Mouse (Mus musculus) spleen, postnatal 10 days (tissue): ENCODE results near the gene Steap1.

Experiments used
- DNase-seq, 2 experiments: peaks; one replicate each; pipeline ENCODE4 v3.0.0; 2021 to 2022; ENCODE audit warnings: low spot score in 2 of 2

Steap1 gene

GRCm38 (mm10) chr5:5688228-5688627, 60.9 kb downstream of the Steap1 start:
- DNase-seq, result no peak

GRCm38 (mm10) chr5:5686973-5687372, 62.2 kb downstream of the Steap1 start:
- no peak for DNase-seq
